Mouse (Mus musculus) neural tube, embryonic 11.5 days (tissue): ENCODE data around the gene Psmd12. TPM values are rescaled to one million over a fixed set of nuclear protein-coding genes. Genes with fewer than 3 reads are reported as not detected.
A peak's percentile ranks its signal among the peaks of the same experiment; 100 is the strongest.

Experiments
- ATAC-seq: fragments of 200-750 bp; cut with Nextera tagmentation; 2 replicates; pipeline ENCODE4 v1.8.0; 2017; ENCODE audit warnings: moderate number of reproducible peaks, mild to moderate bottlenecking, moderate TSS enrichment, moderate library complexity; ENCODE audit not compliant: insufficient read depth, low FRiP score, low TSS enrichment
- DNase-seq: peaks from one replicate; pipeline ENCODE4 v3.0.0-alpha.2; 2015; ENCODE audit warnings: low spot score
- H3K27ac ChIP-seq: fragments of 300-500 bp; sonication (generic); 2 replicates; pipeline ENCODE4 v1.5.1; 2014; ENCODE audit warnings: low read depth, mild to moderate bottlenecking, low read length
- H3K27me3 ChIP-seq: fragments of 300-500 bp; sonication (generic); 2 replicates; pipeline ENCODE4 v1.6.1; 2014; ENCODE audit warnings: mild to moderate bottlenecking, low read length, mixed read lengths; ENCODE audit not compliant: control insufficient read depth, insufficient read depth
- H3K36me3 ChIP-seq: fragments of 300-500 bp; sonication (generic); 2 replicates; pipeline ENCODE4 v1.6.1; 2014; ENCODE audit warnings: mild to moderate bottlenecking, low read length, moderate library complexity, mixed read lengths; ENCODE audit not compliant: control insufficient read depth, insufficient read depth
- H3K4me1 ChIP-seq: fragments of 300-500 bp; sonication (generic); 2 replicates; pipeline ENCODE4 v1.6.1; 2014; ENCODE audit warnings: low read length, mixed read lengths; ENCODE audit not compliant: control insufficient read depth, insufficient read depth
- H3K4me2 ChIP-seq: fragments of 300-500 bp; sonication (generic); 2 replicates; pipeline ENCODE4 v1.6.1; 2014; ENCODE audit warnings: low read depth, mild to moderate bottlenecking, moderate library complexity
- H3K4me3 ChIP-seq: fragments of 300-500 bp; sonication (generic); 2 replicates; pipeline ENCODE4 v1.5.1; 2014; ENCODE audit warnings: low read depth, low read length
- H3K9ac ChIP-seq: fragments of 300-500 bp; sonication (generic); 2 replicates; pipeline ENCODE4 v1.6.1; 2014; ENCODE audit warnings: mild to moderate bottlenecking, low read length
- H3K9me3 ChIP-seq: fragments of 300-500 bp; sonication (generic); 2 replicates; pipeline ENCODE4 v1.6.1; 2016; ENCODE audit warnings: low read length; ENCODE audit not compliant: control insufficient read depth
- WGBS: fragments of 180-500 bp; shearing (Covaris S2); extraction: QIAGEN DNeasy Blood & Tissue Kit; methylation state at CpG from one replicate; pipeline ENCODE4 v1.1.7; 2014; 5-methylcytosine and 5-hydroxymethylcytosine counted together
- polyA plus RNA-seq: library from polyadenylated mRNA; unstranded; fragments of >200 nt; fragmentation: Nextera tagmentation; extraction: Ambion mirVana; gene quantifications from 2 replicates; pipeline ENCODE4 v1.2.1, GENCODE M21; 2014

The Psmd12 gene
- polyA plus RNA-seq, 1 experiment from 2014 or later = 228 TPM

DNA sequence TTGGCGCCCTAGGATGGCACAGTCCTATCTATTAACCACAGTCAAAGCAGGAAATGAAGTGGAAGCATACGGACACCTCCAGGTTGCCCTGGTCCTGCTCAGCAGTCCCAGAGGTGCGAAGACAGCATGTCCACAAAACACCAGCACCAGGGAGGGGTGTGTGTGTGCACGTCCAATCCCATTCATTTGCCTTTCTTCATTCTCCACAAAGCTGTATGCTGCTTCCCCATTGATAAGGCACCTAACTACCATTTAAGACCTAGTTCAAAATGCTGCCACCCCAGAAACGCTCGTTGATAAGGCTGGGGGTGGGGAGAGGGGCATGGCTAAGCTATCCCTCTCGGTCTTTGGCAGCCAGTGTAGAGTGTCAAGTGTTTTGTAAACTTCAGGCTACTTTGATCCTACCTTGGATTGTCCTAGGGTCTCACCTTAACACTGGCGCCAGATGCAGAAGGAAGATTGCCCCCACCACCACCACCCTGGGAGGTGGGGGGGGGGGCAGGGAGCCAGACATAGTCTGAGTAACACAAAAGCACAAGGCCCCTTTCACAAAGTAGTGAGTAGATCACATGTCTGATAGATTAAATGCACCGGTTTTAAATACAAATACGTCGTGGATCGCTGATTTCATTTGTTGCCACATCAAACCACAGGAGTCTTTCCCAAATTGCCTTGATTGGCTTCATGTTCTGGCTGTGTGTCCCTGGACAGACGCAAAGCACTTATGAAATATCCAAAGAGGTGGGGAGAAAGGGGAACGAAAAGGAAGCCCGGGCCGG, 10.8 kb upstream of the Psmd12 start:
- Histone ChIP-seq H3K27ac (no peak overlapping the region), H3K9ac (peak overlapping the region; percentile 80), H3K4me3 (peak overlapping the region; percentile 87), H3K9me3 (no peaks in the 10 kb centered on the region), H3K4me1 (peaks cover 6% of the 10 kb centered on the region; the same call in 1 of the 2 replicates), H3K4me2 (peak overlapping the region; percentile 93), H3K27me3 (no peaks in the 10 kb centered on the region), H3K36me3 (no peaks in the 10 kb centered on the region)
- WGBS = 27% methylated on average over 16 of the region's 16 CpGs
- peak; percentile 20 for DNase-seq
- ATAC-seq = no peak

DNA sequence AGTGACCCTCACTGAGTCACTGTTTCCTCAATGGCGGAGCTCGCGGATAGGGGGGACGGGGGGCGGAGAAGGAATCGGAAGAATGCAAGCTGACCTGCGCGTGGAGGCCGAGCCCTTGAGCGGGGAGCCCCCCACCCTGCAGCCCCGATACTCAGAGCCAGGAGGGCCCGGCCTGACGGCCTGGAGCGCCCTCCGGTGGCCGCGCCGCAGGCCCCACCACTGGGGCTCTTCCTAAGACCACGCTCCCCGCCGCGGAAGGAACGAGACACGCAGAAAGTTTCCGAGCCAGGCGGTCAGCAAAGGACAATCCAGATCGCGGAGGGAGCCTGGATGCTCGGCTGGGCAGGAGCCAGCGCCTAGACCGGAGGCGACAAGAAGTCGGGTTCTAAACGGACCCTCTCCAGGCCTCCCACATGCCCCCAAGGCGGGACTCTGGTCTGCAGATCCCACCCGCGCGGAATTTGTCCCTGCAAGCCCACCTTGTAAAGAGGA, 10.2 kb upstream of the Psmd12 start:
- Histone ChIP-seq H3K9me3 (no peaks in the 10 kb centered on the region), H3K4me2 (peak overlapping the region; percentile 93), H3K36me3 (no peaks in the 10 kb centered on the region), H3K9ac (peak overlapping the region; percentile 80), H3K4me1 (peaks cover 6% of the 10 kb centered on the region; the same call in 1 of the 2 replicates), H3K27ac (peak overlapping the region; percentile 77), H3K4me3 (peak overlapping the region; percentile 87), H3K27me3 (no peaks in the 10 kb centered on the region)
- WGBS = 0% methylated on average over 36 of the region's 38 CpGs
- ATAC-seq = peak; percentile 85
- DNase-seq = peak; percentile 91

DNA sequence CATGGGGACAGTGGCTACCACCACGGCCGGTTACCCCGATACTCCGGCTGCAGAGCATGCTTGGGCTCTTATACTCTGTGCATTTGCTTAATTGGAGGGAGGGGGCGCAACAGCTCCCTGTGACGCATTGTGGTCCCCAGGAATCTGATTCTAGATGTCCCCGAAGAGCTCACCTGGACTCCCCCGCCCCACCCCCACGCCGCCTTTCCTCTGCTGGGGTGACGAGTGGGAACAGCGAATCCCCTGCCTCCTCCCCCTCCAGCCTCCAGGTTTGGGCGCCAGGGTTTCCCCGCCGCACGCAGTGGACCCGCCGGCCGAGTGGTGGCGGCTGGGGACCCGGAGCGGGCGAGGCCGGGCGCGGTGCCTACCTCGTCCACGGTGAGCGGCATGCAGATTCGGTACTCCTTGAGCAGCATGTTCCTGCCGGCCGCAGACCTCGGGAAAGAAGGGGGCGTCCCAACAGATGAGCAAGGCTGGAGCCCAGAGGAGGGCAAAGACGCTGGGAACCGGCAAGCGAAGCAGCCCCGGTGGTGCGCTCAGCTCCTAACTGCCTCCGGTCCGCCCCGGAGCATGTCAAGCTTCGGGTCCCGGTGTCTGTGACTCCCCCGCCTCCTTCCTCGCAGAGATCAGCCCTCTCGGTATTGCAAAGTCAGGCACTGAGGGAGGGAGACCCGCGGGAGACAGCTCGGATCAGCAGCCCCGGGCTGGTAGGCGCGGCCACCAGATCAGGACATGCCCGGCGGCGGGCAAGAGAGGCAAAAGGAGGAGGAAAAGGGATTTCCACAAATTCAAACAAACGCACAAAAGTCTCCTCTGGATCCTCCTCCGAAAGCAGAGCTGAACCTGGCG, 9.5 kb upstream of the Psmd12 start:
- H3K4me2 ChIP-seq = peak overlapping the region; percentile 93
- no peaks in the 10 kb centered on the region for H3K36me3 ChIP-seq
- peaks cover 6% of the 10 kb centered on the region; the same call in 1 of the 2 replicates for H3K4me1 ChIP-seq
- peak; percentile 70 for DNase-seq
- peak overlapping the region; percentile 80 for H3K9ac ChIP-seq
- peak; percentile 51 for ATAC-seq
- no peaks in the 10 kb centered on the region for H3K27me3 ChIP-seq
- no peaks in the 10 kb centered on the region for H3K9me3 ChIP-seq
- H3K4me3 ChIP-seq = peak overlapping the region; percentile 87
- 0% methylated on average over 59 of the region's 59 CpGs for WGBS
- H3K27ac ChIP-seq = peak overlapping the region; percentile 77

DNA sequence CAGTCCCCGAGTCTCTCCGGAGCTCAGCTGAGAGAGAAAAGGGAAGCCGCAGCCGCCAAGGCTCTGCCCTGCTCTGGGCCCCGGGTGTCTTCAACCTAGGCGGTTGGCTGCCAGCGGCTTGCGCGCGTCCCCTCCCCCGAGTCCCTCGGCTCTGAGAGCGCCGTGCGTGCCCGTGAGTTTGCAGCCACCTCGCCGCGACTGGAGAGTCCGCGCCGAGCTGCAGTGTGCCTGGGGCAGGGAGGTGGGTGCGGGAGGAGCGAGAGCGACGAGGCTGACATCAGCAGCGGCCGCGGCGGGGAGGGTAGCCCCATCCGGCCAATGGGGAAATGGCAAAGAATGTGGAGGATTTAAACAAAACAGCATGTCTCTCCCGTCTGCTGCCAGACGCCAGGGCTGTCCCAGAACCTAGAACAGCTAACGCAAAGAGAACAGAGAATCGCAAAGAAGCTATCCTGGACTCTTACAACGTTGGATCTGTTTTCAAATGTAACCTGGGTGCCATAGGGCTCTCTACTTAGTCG, 8.7 kb upstream of the Psmd12 start, which contains the start of gene Pitpnc1:
Gene Pitpnc1, minus strand, starts transcription at position 179 of the 521 bp plus-strand sequence.
- H3K27ac ChIP-seq = peak within 1 kb of the TSS; percentile 77
- WGBS = 0% methylated on average over 37 of the region's 37 CpGs
- no peaks in the 10 kb centered on the region for H3K9me3 ChIP-seq
- H3K4me2 ChIP-seq = peak within 1 kb of the TSS; percentile 93
- H3K4me1 ChIP-seq = peaks cover 6% of the 10 kb centered on the region; the same call in 1 of the 2 replicates
- ATAC-seq (peak; percentile 81), DNase-seq (peak; percentile 91)
- H3K36me3 ChIP-seq = no peaks in the 10 kb centered on the region
- H3K27me3 ChIP-seq = no peaks in the 10 kb centered on the region
- peak within 1 kb of the TSS; percentile 87 for H3K4me3 ChIP-seq
- peak within 1 kb of the TSS; percentile 80 for H3K9ac ChIP-seq

- no peaks in the 10 kb centered on the region for H3K27me3 ChIP-seq
- DNase-seq (no peak), ATAC-seq (no peak)
- peak overlapping the region; percentile 87 for H3K4me3 ChIP-seq
- no peaks in the 10 kb centered on the region for H3K9me3 ChIP-seq
- no peaks in the 10 kb centered on the region for H3K36me3 ChIP-seq
- peak overlapping the region; percentile 77; the same call in 1 of the 2 replicates for H3K27ac ChIP-seq
- H3K4me1 ChIP-seq = peaks cover 6% of the 10 kb centered on the region; the same call in 1 of the 2 replicates
- peak overlapping the region; percentile 80 for H3K9ac ChIP-seq
- 6% methylated on average over 11 of the region's 11 CpGs for whole genome bisulfite sequencing
- peak overlapping the region; percentile 93 for H3K4me2 ChIP-seq
These were observed 8.1 kb upstream of the Psmd12 start for GRCm38 (mm10) chr11:107471071-107471720.

DNA sequence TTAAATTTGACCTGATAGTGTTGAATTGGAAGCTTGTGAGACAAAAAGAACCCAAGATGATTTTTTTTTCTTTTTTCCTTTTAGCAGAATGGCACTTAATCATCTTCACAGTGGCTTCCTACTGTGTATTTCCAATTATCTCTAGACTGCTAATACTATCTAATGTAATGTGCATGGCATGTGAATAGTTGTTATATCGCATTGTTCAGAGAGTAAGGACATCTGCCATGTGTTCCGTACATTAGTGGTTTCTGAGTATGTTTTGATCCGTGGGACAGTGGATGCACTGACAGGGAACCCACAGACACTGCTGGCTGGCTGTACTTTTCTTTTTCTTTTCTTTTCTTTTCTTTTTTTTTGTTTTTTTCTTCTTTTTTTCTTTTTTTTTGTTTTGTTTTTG, 7.0 kb upstream of the Psmd12 start:
- H3K4me1 ChIP-seq = peaks cover 6% of the 10 kb centered on the region; the same call in 1 of the 2 replicates
- no peak for DNase-seq
- no peak for ATAC-seq
- no peak overlapping the region for H3K4me2 ChIP-seq
- no peak overlapping the region for H3K4me3 ChIP-seq
- H3K9me3 ChIP-seq = no peaks in the 10 kb centered on the region
- WGBS = 89% methylated on average over 3 of the region's 3 CpGs
- no peaks in the 10 kb centered on the region for H3K36me3 ChIP-seq
- H3K27ac ChIP-seq = no peak overlapping the region
- H3K27me3 ChIP-seq = no peaks in the 10 kb centered on the region
- no peak overlapping the region for H3K9ac ChIP-seq

- Histone ChIP-seq H3K4me2 (no peak overlapping the region), H3K27ac (no peak overlapping the region), H3K27me3 (no peaks in the 10 kb centered on the region), H3K9ac (no peak overlapping the region), H3K4me3 (no peak overlapping the region), H3K36me3 (no peaks in the 10 kb centered on the region), H3K9me3 (no peaks in the 10 kb centered on the region), H3K4me1 (peaks cover 6% of the 10 kb centered on the region; the same call in 1 of the 2 replicates)
- ATAC-seq (no peak), DNase-seq (peak; percentile 54)
- 29% methylated on average over 8 of the region's 8 CpGs for WGBS
These were observed 6.0 kb upstream of the Psmd12 start for GRCm38 (mm10) chr11:107473137-107473820.
